Mouse (Mus musculus): ENCODE measurements around the gene Slco3a1. TPM values are rescaled to one million over a fixed set of nuclear protein-coding genes. Genes with fewer than 3 reads are reported as not detected.

Gene Slco3a1
- polyA plus RNA-seq, 1 experiment from 2014 or later, result 19.8 TPM

- no peaks in the 10 kb centered on the region for H3K36me3 ChIP-seq (ENCODE audit: insufficient read depth, low read length)
- no peak overlapping the region for H3K27ac ChIP-seq
- H3K4me1 ChIP-seq (replicated peaks; ENCODE audit: insufficient read depth, low read length), result no peaks in the 10 kb centered on the region
- H3K9ac ChIP-seq (ENCODE audit: low read depth, low read length), result no peak overlapping the region
- 76% methylated on average over 3 of the region's 3 CpGs for WGBS
- H3K27me3 ChIP-seq (ENCODE audit: insufficient read depth, low read length), result no peaks in the 10 kb centered on the region
- no peak for DNase-seq (ENCODE audit: low spot score)
- no peaks in the 10 kb centered on the region for H3K9me3 ChIP-seq (replicated peaks; ENCODE audit: low read length)
- H3K4me3 ChIP-seq (replicated peaks; ENCODE audit: low read depth, low read length), result no peak overlapping the region
- no peak for TF ChIP-seq CTCF (IDR thresholded peaks at IDR 0.05; ENCODE audit: low read depth)
- H3K4me2 ChIP-seq (ENCODE audit: low read length), result no peak overlapping the region
- ATAC-seq (replicated peaks; ENCODE audit: low FRiP score, low read depth), result no peak
Observed at GRCm38 (mm10) chr7:74315836-74316435, 238.6 kb downstream of the Slco3a1 start.

DNA sequence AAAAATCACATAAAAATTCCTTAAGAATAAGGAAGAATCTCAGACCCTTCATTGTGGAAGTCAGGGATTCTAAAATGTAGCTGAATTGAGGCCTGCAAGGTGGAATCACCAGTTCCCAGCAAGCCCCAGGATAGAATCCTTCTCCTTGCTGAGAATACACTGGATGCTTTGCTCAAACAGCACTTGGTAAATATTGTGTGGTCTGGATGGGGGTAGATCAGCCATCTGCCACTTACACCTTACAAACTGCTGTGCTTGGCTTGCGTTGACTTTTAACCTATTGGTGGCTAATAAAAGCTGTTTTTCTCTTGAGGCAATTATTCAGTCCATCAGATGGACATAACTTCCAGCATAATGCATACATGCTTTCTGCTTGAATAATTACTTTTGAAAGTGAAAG is 240.3 kb downstream of the Slco3a1 start:
- 76% methylated on average over 1 of the region's 1 CpGs for WGBS
- no peak overlapping the region for H3K27ac ChIP-seq
- no peaks in the 10 kb centered on the region for H3K27me3 ChIP-seq (ENCODE audit: insufficient read depth, low read length)
- no peak overlapping the region for H3K4me3 ChIP-seq (replicated peaks; ENCODE audit: low read depth, low read length)
- ATAC-seq (replicated peaks; ENCODE audit: low FRiP score, low read depth) (no peak), DNase-seq (ENCODE audit: low spot score) (no peak)
- no peak overlapping the region for H3K4me2 ChIP-seq (ENCODE audit: low read length)
- H3K36me3 ChIP-seq (ENCODE audit: insufficient read depth, low read length), result no peaks in the 10 kb centered on the region
- TF ChIP-seq CTCF (IDR thresholded peaks at IDR 0.05; ENCODE audit: low read depth), result no peak
- no peaks in the 10 kb centered on the region for H3K9me3 ChIP-seq (replicated peaks; ENCODE audit: low read length)
- no peaks in the 10 kb centered on the region for H3K4me1 ChIP-seq (replicated peaks; ENCODE audit: insufficient read depth, low read length)
- H3K9ac ChIP-seq (ENCODE audit: low read depth, low read length), result no peak overlapping the region

GRCm38 (mm10) chr7:74313279-74314105 is 241.1 kb downstream of the Slco3a1 start:
- no peaks in the 10 kb centered on the region for H3K27me3 ChIP-seq (ENCODE audit: insufficient read depth, low read length)
- no peak for TF ChIP-seq CTCF (IDR thresholded peaks at IDR 0.05; ENCODE audit: low read depth)
- no peaks in the 10 kb centered on the region for H3K36me3 ChIP-seq (ENCODE audit: insufficient read depth, low read length)
- ATAC-seq (replicated peaks; ENCODE audit: low FRiP score, low read depth) (no peak), DNase-seq (ENCODE audit: low spot score) (no peak)
- H3K9ac ChIP-seq (ENCODE audit: low read depth, low read length), result no peak overlapping the region
- no peak overlapping the region for H3K4me3 ChIP-seq (replicated peaks; ENCODE audit: low read depth, low read length)
- no peak overlapping the region for H3K27ac ChIP-seq
- H3K9me3 ChIP-seq (replicated peaks; ENCODE audit: low read length), result no peaks in the 10 kb centered on the region
- H3K4me1 ChIP-seq (replicated peaks; ENCODE audit: insufficient read depth, low read length), result no peaks in the 10 kb centered on the region
- H3K4me2 ChIP-seq (ENCODE audit: low read length), result no peak overlapping the region
- 86% methylated on average over 6 of the region's 6 CpGs for WGBS

DNA sequence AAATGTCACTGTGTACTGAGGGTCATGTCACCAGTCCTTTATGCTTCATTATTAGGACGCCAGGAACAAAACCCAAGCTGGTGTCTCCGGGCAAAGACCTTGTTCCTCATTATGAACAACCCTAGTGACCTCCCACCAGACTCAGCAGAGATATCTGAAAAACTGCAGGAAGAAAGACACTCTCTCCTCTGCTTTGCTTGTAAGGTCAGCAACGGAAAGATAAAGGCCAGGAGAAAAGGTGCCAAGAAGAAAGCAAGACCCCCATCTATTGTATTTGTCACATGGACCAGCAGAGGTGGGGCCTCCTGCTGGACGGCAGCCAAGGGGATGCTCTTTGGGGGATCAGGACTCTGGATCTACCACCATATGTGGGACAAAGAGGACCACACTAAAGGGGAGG is 243.0 kb downstream of the Slco3a1 start:
- no peak overlapping the region for H3K27ac ChIP-seq
- H3K9me3 ChIP-seq (replicated peaks; ENCODE audit: low read length), result no peaks in the 10 kb centered on the region
- WGBS, result 70% methylated on average over 4 of the region's 4 CpGs
- no peak overlapping the region for H3K4me3 ChIP-seq (replicated peaks; ENCODE audit: low read depth, low read length)
- no peaks in the 10 kb centered on the region for H3K4me1 ChIP-seq (replicated peaks; ENCODE audit: insufficient read depth, low read length)
- no peaks in the 10 kb centered on the region for H3K36me3 ChIP-seq (ENCODE audit: insufficient read depth, low read length)
- ATAC-seq (replicated peaks; ENCODE audit: low FRiP score, low read depth), result no peak
- TF ChIP-seq CTCF (IDR thresholded peaks at IDR 0.05; ENCODE audit: low read depth), result no peak
- H3K27me3 ChIP-seq (ENCODE audit: insufficient read depth, low read length), result no peaks in the 10 kb centered on the region
- no peak overlapping the region for H3K4me2 ChIP-seq (ENCODE audit: low read length)
- DNase-seq (ENCODE audit: low spot score), result no peak
- no peak overlapping the region for H3K9ac ChIP-seq (ENCODE audit: low read depth, low read length)

- H3K27me3 ChIP-seq (ENCODE audit: insufficient read depth, low read length), result no peaks in the 10 kb centered on the region
- WGBS, result 43% methylated on average over 14 of the region's 14 CpGs
- no peak overlapping the region for H3K4me3 ChIP-seq (replicated peaks; ENCODE audit: low read depth, low read length)
- H3K4me1 ChIP-seq (replicated peaks; ENCODE audit: insufficient read depth, low read length), result no peaks in the 10 kb centered on the region
- DNase-seq (ENCODE audit: low spot score), result no peak
- no peak overlapping the region for H3K9ac ChIP-seq (ENCODE audit: low read depth, low read length)
- 0 out of 2 replicates have a peak overlapping the region, but pooled peaks have one; percentile 15 for H3K4me2 ChIP-seq (ENCODE audit: low read length)
- no peaks in the 10 kb centered on the region for H3K9me3 ChIP-seq (replicated peaks; ENCODE audit: low read length)
- H3K27ac ChIP-seq, result no peak overlapping the region
- no peak for ATAC-seq (replicated peaks; ENCODE audit: low FRiP score, low read depth)
- no peak for TF ChIP-seq CTCF (IDR thresholded peaks at IDR 0.05; ENCODE audit: low read depth)
- no peaks in the 10 kb centered on the region for H3K36me3 ChIP-seq (ENCODE audit: insufficient read depth, low read length)
Observed at GRCm38 (mm10) chr7:74303611-74304300, 250.8 kb downstream of the Slco3a1 start.

DNA sequence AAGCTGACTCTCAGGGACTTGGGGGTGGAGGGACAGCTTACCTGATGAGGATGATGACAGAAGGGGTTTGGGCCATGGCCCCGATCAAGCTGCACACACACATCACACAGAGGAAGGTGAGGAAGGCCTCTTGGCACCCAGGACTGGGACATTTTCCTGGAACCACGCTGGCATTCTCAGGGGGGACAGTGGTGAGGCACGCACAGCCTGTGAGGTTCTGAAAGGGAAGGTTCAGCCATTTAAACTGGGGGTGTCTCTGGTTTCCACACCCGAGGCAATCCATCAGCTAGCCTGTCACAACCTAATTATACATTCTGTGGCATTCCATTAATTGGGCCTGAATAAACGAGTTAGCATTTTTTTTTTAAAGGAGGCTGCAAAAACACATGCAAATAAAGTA is 251.5 kb downstream of the Slco3a1 start:
- DNase-seq (ENCODE audit: low spot score), result no peak
- TF ChIP-seq CTCF (IDR thresholded peaks at IDR 0.05; ENCODE audit: low read depth), result no peak
- 63% methylated on average over 5 of the region's 5 CpGs for WGBS
- no peak overlapping the region for H3K4me2 ChIP-seq (ENCODE audit: low read length)
- no peaks in the 10 kb centered on the region for H3K36me3 ChIP-seq (ENCODE audit: insufficient read depth, low read length)
- no peaks in the 10 kb centered on the region for H3K4me1 ChIP-seq (replicated peaks; ENCODE audit: insufficient read depth, low read length)
- H3K27ac ChIP-seq, result no peak overlapping the region
- H3K27me3 ChIP-seq (ENCODE audit: insufficient read depth, low read length), result no peaks in the 10 kb centered on the region
- no peak overlapping the region for H3K9ac ChIP-seq (ENCODE audit: low read depth, low read length)
- H3K9me3 ChIP-seq (replicated peaks; ENCODE audit: low read length), result no peaks in the 10 kb centered on the region
- no peak for ATAC-seq (replicated peaks; ENCODE audit: low FRiP score, low read depth)
- H3K4me3 ChIP-seq (replicated peaks; ENCODE audit: low read depth, low read length), result no peak overlapping the region

Measured in kidney, postnatal 0 days (tissue).